Mouse (Mus musculus): ENCODE results near the gene Vrk3. TPM values are rescaled to one million over a fixed set of nuclear protein-coding genes. Genes with fewer than 3 reads are reported as not detected.
A peak's percentile ranks its signal among the peaks of the same experiment; 100 is the strongest.
"Not testable (repeated sequence)": the region's sequence is repeated elsewhere in the genome, so short reads cannot be mapped to it uniquely, and the experiment has no call there.

Vrk3 gene
- polyA plus RNA-seq (2016; fragmentation: Nextera tagmentation; extraction: Ambion mirVana), result 45.3 and 46.6 TPM in 2 replicates

GRCm38 (mm10) chr7:44748101-44749044 lies at the start of gene Vrk3:
TSS of gene Vrk3 (plus strand) at chr7:44748413.
- H3K9me3 ChIP-seq, result no peaks in the 10 kb centered on the region
- WGBS, result under 1% methylated on average over 44 of the region's 44 CpGs
- peak within 1 kb of the TSS; percentile 75 for H3K4me3 ChIP-seq
- peak within 1 kb of the TSS; percentile 91 for H3K27ac ChIP-seq
- H3K36me3 ChIP-seq, result peaks cover 16% of the 10 kb centered on the region
- peaks cover 36% of the 10 kb centered on the region for H3K4me1 ChIP-seq (replicated peaks)
- H3K27me3 ChIP-seq (ENCODE audit: insufficient read depth, poor library complexity, severe bottlenecking), result no peaks in the 10 kb centered on the region
- peak; percentile 95 for DNase-seq (ENCODE audit: low spot score)

- WGBS, result 7% methylated on average over 6 of the region's 6 CpGs
- peaks cover 4% of the 10 kb centered on the region; the same call in 1 of the 2 replicates for H3K27me3 ChIP-seq (ENCODE audit: insufficient read depth, poor library complexity, severe bottlenecking)
- H3K4me1 ChIP-seq (replicated peaks), result peaks cover 20% of the 10 kb centered on the region
- H3K4me3 ChIP-seq, result no peak overlapping the region
- H3K9me3 ChIP-seq, result peaks cover 8% of the 10 kb centered on the region; the same call in 1 of the 2 replicates
- no peaks in the 10 kb centered on the region for H3K36me3 ChIP-seq
- DNase-seq (ENCODE audit: low spot score), result peak; percentile 47
- H3K27ac ChIP-seq, result peak overlapping the region; percentile 35; the same call in 1 of the 2 replicates
Measured at GRCm38 (mm10) chr7:44701921-44702320, 46.3 kb upstream of the Vrk3 start.

DNA sequence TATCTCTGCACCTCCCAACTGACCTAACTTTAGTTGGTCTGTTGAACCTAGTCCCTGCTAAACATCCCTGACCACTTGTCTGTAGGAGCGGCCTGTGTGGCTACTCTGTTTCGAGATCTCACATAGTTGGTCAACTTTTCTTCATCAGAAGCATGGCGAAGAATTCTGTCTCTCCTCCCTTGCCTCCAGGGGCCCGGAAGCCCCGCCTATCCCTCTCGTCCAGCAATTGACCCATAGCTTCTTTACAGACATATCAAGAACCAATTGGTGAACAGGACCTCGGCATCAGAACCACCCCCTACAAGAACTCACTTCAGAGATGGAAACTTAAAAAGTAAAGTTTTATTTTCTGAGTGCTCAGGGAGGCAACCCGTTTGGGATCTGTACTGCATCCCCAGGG lies 45.2 kb upstream of the Vrk3 start:
- no peak overlapping the region for H3K4me3 ChIP-seq
- no peak for DNase-seq (ENCODE audit: low spot score)
- 80% methylated on average over 8 of the region's 8 CpGs for WGBS
- no peaks in the 10 kb centered on the region for H3K27me3 ChIP-seq (ENCODE audit: insufficient read depth, poor library complexity, severe bottlenecking)
- no peak overlapping the region for H3K27ac ChIP-seq
- peaks cover 10% of the 10 kb centered on the region for H3K4me1 ChIP-seq (replicated peaks)
- H3K9me3 ChIP-seq, result peaks cover 8% of the 10 kb centered on the region; the same call in 1 of the 2 replicates
- no peaks in the 10 kb centered on the region for H3K36me3 ChIP-seq

- Histone ChIP-seq H3K4me3 (no peak overlapping the region), H3K27ac (no peak overlapping the region), H3K4me1 (replicated peaks) (peaks cover 10% of the 10 kb centered on the region), H3K9me3 (peaks cover 10% of the 10 kb centered on the region; the same call in 1 of the 2 replicates), H3K36me3 (no peaks in the 10 kb centered on the region), H3K27me3 (ENCODE audit: insufficient read depth, poor library complexity, severe bottlenecking) (no peaks in the 10 kb centered on the region)
- 57% methylated on average over 3 of the region's 3 CpGs for WGBS
- peak; percentile 24 for DNase-seq (ENCODE audit: low spot score)
Measured at GRCm38 (mm10) chr7:44704363-44704762, 43.9 kb upstream of the Vrk3 start.

DNA sequence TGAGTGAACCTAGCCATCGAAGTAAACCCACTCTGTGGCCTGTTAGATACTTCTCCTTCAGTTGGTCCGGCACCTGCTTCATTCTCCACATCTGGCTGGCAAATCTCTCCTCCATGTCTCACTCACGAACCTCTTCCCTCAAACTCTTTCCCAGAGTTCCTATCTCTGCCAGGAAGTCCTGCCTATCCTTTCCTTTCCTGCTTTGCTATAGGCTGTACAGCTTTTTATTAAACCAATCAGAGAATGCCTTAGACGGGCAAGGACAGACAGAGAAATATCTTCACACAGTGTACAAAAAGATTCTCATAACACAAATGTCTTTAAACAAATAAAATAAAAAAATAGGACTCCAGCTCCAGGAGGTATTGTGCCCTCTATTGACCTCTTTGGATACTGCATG lies 43.1 kb upstream of the Vrk3 start:
- Histone ChIP-seq H3K27ac (no peak overlapping the region), H3K4me3 (no peak overlapping the region), H3K4me1 (replicated peaks) (peaks cover 10% of the 10 kb centered on the region), H3K36me3 (no peaks in the 10 kb centered on the region), H3K27me3 (ENCODE audit: insufficient read depth, poor library complexity, severe bottlenecking) (no peaks in the 10 kb centered on the region), H3K9me3 (peaks cover 13% of the 10 kb centered on the region; the same call in 1 of the 2 replicates)
- 89% methylated on average over 4 of the region's 4 CpGs for WGBS
- DNase-seq (ENCODE audit: low spot score), result no peak

DNA sequence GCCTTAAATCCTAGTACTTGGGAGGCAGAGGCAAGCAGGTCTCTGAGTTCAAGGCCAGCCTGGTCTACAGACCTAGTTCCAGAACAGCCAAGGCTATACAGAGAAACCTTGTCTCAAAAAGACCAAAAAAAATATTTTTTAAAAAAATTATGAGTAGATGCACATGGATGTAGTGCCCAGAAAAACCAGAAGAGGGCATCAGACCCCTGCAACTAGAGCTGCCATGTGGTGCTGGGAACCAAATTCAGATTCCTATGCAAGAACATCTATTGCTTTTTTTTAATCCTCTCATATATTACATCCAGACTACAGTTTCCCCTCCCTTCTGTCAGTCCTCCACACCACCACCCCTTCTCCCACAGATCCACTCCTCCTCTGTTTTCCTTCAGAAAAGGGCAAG lies 41.9 kb upstream of the Vrk3 start:
- DNase-seq (ENCODE audit: low spot score), result no peak
- peaks cover 10% of the 10 kb centered on the region for H3K4me1 ChIP-seq (replicated peaks)
- H3K27ac ChIP-seq, result no peak overlapping the region
- no peaks in the 10 kb centered on the region for H3K27me3 ChIP-seq (ENCODE audit: insufficient read depth, poor library complexity, severe bottlenecking)
- peaks cover 13% of the 10 kb centered on the region; the same call in 1 of the 2 replicates for H3K9me3 ChIP-seq
- H3K4me3 ChIP-seq, result no peak overlapping the region
- H3K36me3 ChIP-seq, result no peaks in the 10 kb centered on the region

DNA sequence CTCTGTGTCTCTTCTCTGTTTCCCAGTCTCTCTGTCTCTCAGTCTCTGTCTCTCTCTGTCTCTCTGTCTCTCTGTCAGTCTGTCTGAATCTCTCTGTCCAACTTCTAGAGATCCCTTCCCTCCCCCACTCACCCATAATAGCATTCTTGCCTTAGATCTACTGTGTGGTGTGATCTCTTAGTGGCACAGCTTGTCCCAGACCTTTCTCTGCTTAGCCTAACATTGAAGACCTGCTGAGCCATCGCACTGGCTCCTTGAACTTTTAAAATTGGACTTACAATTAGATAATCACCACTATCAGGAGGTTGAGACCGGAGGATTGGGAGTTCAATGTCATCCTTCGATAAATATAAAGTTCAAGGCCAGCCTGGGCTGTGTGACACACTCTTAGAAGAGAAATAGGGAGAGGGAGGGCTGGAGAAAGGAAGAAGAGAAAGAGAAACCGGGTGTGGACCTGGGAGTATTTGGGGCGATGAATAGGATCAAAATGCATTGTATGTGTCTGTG lies 41.0 kb upstream of the Vrk3 start:
- DNase-seq (ENCODE audit: low spot score), result no peak
- Histone ChIP-seq H3K4me3 (no peak overlapping the region), H3K27ac (no peak overlapping the region), H3K36me3 (no peaks in the 10 kb centered on the region), H3K4me1 (replicated peaks) (peaks cover 1% of the 10 kb centered on the region), H3K9me3 (peaks cover 13% of the 10 kb centered on the region; the same call in 1 of the 2 replicates), H3K27me3 (ENCODE audit: insufficient read depth, poor library complexity, severe bottlenecking) (no peaks in the 10 kb centered on the region)
- 89% methylated on average over 5 of the region's 5 CpGs for WGBS

DNA sequence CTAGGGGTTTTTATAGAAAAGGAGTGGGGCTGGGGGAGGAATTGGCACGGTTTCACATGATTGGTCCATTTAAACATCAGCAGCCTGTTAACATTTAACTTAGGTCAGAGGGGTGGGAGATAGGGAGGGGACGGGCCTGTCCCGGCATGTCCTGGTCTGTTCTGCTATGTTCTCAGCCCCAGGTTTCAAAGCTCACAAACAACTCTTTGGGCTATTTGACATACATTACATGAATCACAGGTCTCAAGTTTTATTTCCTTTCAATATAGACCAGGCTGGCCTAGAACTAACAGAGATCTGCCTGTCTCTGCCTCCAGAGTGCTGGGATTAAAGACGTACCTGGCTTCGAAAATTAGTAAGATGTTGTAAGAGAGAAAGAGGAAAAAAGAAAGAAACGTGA lies 40.1 kb upstream of the Vrk3 start:
- H3K4me1 ChIP-seq (replicated peaks), result not testable (repeated sequence)
- 89% methylated on average over 6 of the region's 6 CpGs for WGBS
- peaks cover 13% of the 10 kb centered on the region; the same call in 1 of the 2 replicates for H3K9me3 ChIP-seq

GRCm38 (mm10) chr7:44708574-44708973 lies 39.6 kb upstream of the Vrk3 start, which contains the start of gene Izumo2:
TSS of gene Izumo2 (plus strand) at chr7:44708742.
- no peak for DNase-seq (ENCODE audit: low spot score)
- H3K27ac ChIP-seq, result no peak within 1 kb of the TSS
- no peaks in the 10 kb centered on the region for H3K4me1 ChIP-seq (replicated peaks)
- no peaks in the 10 kb centered on the region for H3K27me3 ChIP-seq (ENCODE audit: insufficient read depth, poor library complexity, severe bottlenecking)
- H3K9me3 ChIP-seq, result peaks cover 13% of the 10 kb centered on the region; the same call in 1 of the 2 replicates
- 78% methylated on average over 14 of the region's 14 CpGs for WGBS
- H3K36me3 ChIP-seq, result no peaks in the 10 kb centered on the region
- H3K4me3 ChIP-seq, result no peak within 1 kb of the TSS

More for the DNA sequence above, 40.1 kb upstream of the Vrk3 start:
- not testable (repeated sequence) for H3K4me3 ChIP-seq; H3K27me3 ChIP-seq (ENCODE audit: insufficient read depth, poor library complexity, severe bottlenecking); H3K36me3 ChIP-seq; DNase-seq (ENCODE audit: low spot score); H3K27ac ChIP-seq

DNA sequence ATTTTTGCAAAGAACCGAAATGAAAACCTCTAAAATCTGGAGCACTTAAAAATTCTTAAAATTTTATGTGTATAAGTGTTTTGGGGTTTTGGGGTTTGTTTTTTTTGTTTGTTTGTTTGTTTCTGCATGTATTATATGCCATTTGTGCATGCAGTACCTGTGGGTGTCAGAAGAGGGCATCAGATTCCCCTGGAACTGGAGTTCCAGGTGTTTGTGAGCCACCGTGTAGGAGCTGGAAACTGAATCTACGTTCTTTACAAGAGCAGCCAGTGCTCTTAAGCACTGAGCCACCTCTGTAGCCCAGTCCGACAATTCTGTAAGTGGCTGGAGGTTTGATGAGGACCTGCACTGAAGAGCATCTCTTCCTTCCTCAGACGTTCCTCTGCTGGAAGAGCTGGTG lies 38.3 kb upstream of the Vrk3 start:
- Histone ChIP-seq H3K9me3 (peaks cover 13% of the 10 kb centered on the region; the same call in 1 of the 2 replicates), H3K36me3 (no peaks in the 10 kb centered on the region), H3K27ac (no peak overlapping the region), H3K27me3 (ENCODE audit: insufficient read depth, poor library complexity, severe bottlenecking) (no peaks in the 10 kb centered on the region), H3K4me3 (no peak overlapping the region), H3K4me1 (replicated peaks) (no peaks in the 10 kb centered on the region)
- WGBS, result 86% methylated on average over 5 of the region's 5 CpGs
- DNase-seq (ENCODE audit: low spot score), result no peak

- H3K4me3 ChIP-seq, result no peak overlapping the region
- WGBS, result 88% methylated on average over 5 of the region's 5 CpGs
Measured at GRCm38 (mm10) chr7:44722058-44722457, 26.2 kb upstream of the Vrk3 start.

GRCm38 (mm10) chr7:44724316-44724715 lies 23.9 kb upstream of the Vrk3 start:
- H3K4me3 ChIP-seq, result no peak overlapping the region
- 23% methylated on average over 7 of the region's 7 CpGs for WGBS
- DNase-seq (ENCODE audit: low spot score), result no peak
- H3K36me3 ChIP-seq, result no peaks in the 10 kb centered on the region
- H3K27me3 ChIP-seq (ENCODE audit: insufficient read depth, poor library complexity, severe bottlenecking), result no peaks in the 10 kb centered on the region
- no peaks in the 10 kb centered on the region for H3K4me1 ChIP-seq (replicated peaks)
- H3K9me3 ChIP-seq, result 0 out of 2 replicates have a peak, but pooled peaks cover 4% of the 10 kb centered on the region
- H3K27ac ChIP-seq, result no peak overlapping the region

More at GRCm38 (mm10) chr7:44722058-44722457, 26.2 kb upstream of the Vrk3 start:
- no peaks in the 10 kb centered on the region for H3K36me3 ChIP-seq
- no peaks in the 10 kb centered on the region for H3K9me3 ChIP-seq
- H3K4me1 ChIP-seq (replicated peaks), result no peaks in the 10 kb centered on the region
- H3K27ac ChIP-seq, result no peak overlapping the region
- no peaks in the 10 kb centered on the region for H3K27me3 ChIP-seq (ENCODE audit: insufficient read depth, poor library complexity, severe bottlenecking)
- DNase-seq (ENCODE audit: low spot score), result no peak

GRCm38 (mm10) chr7:44726343-44726742 lies 21.9 kb upstream of the Vrk3 start:
- Histone ChIP-seq H3K4me3 (no peak overlapping the region), H3K9me3 (0 out of 2 replicates have a peak, but pooled peaks cover 4% of the 10 kb centered on the region), H3K36me3 (no peaks in the 10 kb centered on the region), H3K27ac (no peak overlapping the region), H3K4me1 (replicated peaks) (no peaks in the 10 kb centered on the region), H3K27me3 (ENCODE audit: insufficient read depth, poor library complexity, severe bottlenecking) (no peaks in the 10 kb centered on the region)
- 83% methylated on average over 6 of the region's 6 CpGs for WGBS
- no peak for DNase-seq (ENCODE audit: low spot score)

Data from hindbrain, embryonic 10.5 days (tissue).